In the genomic region with DNA sequence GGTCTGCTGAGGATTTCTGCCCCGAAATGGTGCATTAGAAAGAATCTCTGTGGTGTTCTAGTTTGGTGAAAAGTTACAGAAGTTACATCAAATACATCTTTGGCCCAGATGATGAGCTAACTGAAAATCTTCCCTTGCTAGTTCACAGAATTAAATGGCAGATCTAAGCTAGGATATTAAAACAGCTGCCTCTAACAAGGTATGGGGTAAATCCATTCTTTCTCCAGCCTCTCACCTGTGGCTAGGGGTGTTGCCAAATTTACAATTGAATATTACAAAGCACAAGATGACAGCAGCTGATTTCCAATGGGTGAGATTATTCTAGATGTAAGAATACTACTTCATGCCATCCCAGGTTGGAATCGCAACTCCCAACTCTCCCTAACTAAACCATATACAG, we compare ENCODE assay signal across 7 mouse cellular contexts. TPM values are rescaled to one million over a fixed set of nuclear protein-coding genes. Genes with fewer than 3 reads are reported as not detected.
DNase-seq lines count a peak whose midpoint lies in the region; ATAC-seq and TF ChIP-seq lines count a peak whose summit lies in the region.

A gene (plus strand): TSS at position 301 of the 400 bp plus-strand sequence.

- no peaks in the 10 kb centered on the region for H3K27me3 ChIP-seq in E14TG2a.4 (ENCODE audit: insufficient read depth, low read length)
- H3K27me3 ChIP-seq in forebrain, embryonic 11.5 days (ENCODE audit: control insufficient read depth, insufficient read depth, low read length) = no peaks in the 10 kb centered on the region
- H3K27me3 ChIP-seq in liver, embryonic 11.5 days (replicated peaks; ENCODE audit: control insufficient read depth, insufficient read depth, low read length) = no peaks in the 10 kb centered on the region
- H3K27me3 ChIP-seq in stomach, embryonic 15.5 days (replicated peaks) = no peaks in the 10 kb centered on the region

- H3K9me3 ChIP-seq in E14TG2a.4 (ENCODE audit: low read length) = no peaks in the 10 kb centered on the region
- no peaks in the 10 kb centered on the region for H3K9me3 ChIP-seq in forebrain, embryonic 11.5 days (ENCODE audit: control insufficient read depth, low read length)
- H3K9me3 ChIP-seq in liver, embryonic 11.5 days (ENCODE audit: control insufficient read depth, low read length) = no peaks in the 10 kb centered on the region
- H3K9me3 ChIP-seq in stomach, embryonic 15.5 days = no peaks in the 10 kb centered on the region

- peak within 1 kb of the TSS; percentile 73 for H3K4me2 ChIP-seq in forebrain, embryonic 11.5 days (ENCODE audit: low read depth, low read length, severe bottlenecking)
- H3K4me2 ChIP-seq in liver, embryonic 11.5 days = peak within 1 kb of the TSS; percentile 84
- H3K4me2 ChIP-seq in stomach, embryonic 15.5 days = peak within 1 kb of the TSS; percentile 87

- ATAC-seq in CD4-positive, CD25-positive, alpha-beta regulatory T cell, adult 4 months = no peak
- ATAC-seq in forebrain, embryonic 11.5 days (replicated peaks; ENCODE audit: low FRiP score) = no peak
- ATAC-seq in hematopoietic stem cell, adult 5-6 weeks (replicated peaks in 1 of 2; ENCODE audit: insufficient read depth in 1 of 2, low FRiP score in 2 of 2, low TSS enrichment in 1 of 2, low read depth in 1 of 2, poor library complexity in 2 of 2, severe bottlenecking in 2 of 2) = no peak
- no peak for ATAC-seq in liver, embryonic 11.5 days (replicated peaks; ENCODE audit: low FRiP score)
- ATAC-seq in stomach, embryonic 15.5 days (ENCODE audit: insufficient read depth, low FRiP score, low read depth) = no peak

- H3K4me3 ChIP-seq in E14TG2a.4 (replicated peaks; ENCODE audit: low read length) = peak within 1 kb of the TSS; percentile 95
- H3K4me3 ChIP-seq in forebrain, embryonic 11.5 days (ENCODE audit: low read depth, low read length) = peak within 1 kb of the TSS; percentile 96
- peak within 1 kb of the TSS; percentile 86 for H3K4me3 ChIP-seq in liver, embryonic 11.5 days (ENCODE audit: low read depth, low read length)
- H3K4me3 ChIP-seq in stomach, embryonic 15.5 days (replicated peaks) = peak within 1 kb of the TSS; percentile 96

- 34% methylated on average over 2 of the region's 2 CpGs for WGBS in forebrain, embryonic 11.5 days
- WGBS in liver, embryonic 11.5 days = 46% methylated on average over 2 of the region's 2 CpGs
- 33% methylated on average over 2 of the region's 2 CpGs for WGBS in stomach, embryonic 15.5 days

- no peak for TF ChIP-seq CTCF in E14TG2a.4 (conservative IDR thresholded peaks at IDR 0.05; ENCODE audit: low read length)

- DNase-seq in forebrain, embryonic 11.5 days (ENCODE audit: low spot score) = no peak
- DNase-seq in liver, embryonic 11.5 days (ENCODE audit: low spot score) = no peak
- no peak for DNase-seq in kidney, adult 9 months

- peaks cover 30% of the 10 kb centered on the region for H3K4me1 ChIP-seq in E14TG2a.4 (replicated peaks; ENCODE audit: low read depth, low read length)
- H3K4me1 ChIP-seq in forebrain, embryonic 11.5 days (replicated peaks; ENCODE audit: control insufficient read depth, insufficient read depth, low read length) = peaks cover 2% of the 10 kb centered on the region; the same call in 1 of the 2 replicates
- H3K4me1 ChIP-seq in liver, embryonic 11.5 days (replicated peaks; ENCODE audit: control insufficient read depth, insufficient read depth, low read length) = peaks cover 21% of the 10 kb centered on the region
- 0 out of 2 replicates have a peak, but pooled peaks cover 7% of the 10 kb centered on the region for H3K4me1 ChIP-seq in stomach, embryonic 15.5 days

- H3K27ac ChIP-seq in forebrain, embryonic 11.5 days (ENCODE audit: low read depth, low read length) = peak within 1 kb of the TSS; percentile 99
- H3K27ac ChIP-seq in liver, embryonic 11.5 days (ENCODE audit: low read depth, low read length) = peak within 1 kb of the TSS; percentile 96
- H3K27ac ChIP-seq in stomach, embryonic 15.5 days = peak within 1 kb of the TSS; percentile 97

- peak within 1 kb of the TSS; percentile 99 for H3K9ac ChIP-seq in forebrain, embryonic 11.5 days (ENCODE audit: low read length)
- peak within 1 kb of the TSS; percentile 96 for H3K9ac ChIP-seq in liver, embryonic 11.5 days (ENCODE audit: low read depth, low read length)
- H3K9ac ChIP-seq in stomach, embryonic 15.5 days = peak within 1 kb of the TSS; percentile 97

- H3K36me3 ChIP-seq in E14TG2a.4 (ENCODE audit: insufficient read depth, low read length) = no peaks in the 10 kb centered on the region
- H3K36me3 ChIP-seq in forebrain, embryonic 11.5 days (ENCODE audit: control insufficient read depth, insufficient read depth, low read length) = no peaks in the 10 kb centered on the region
- no peaks in the 10 kb centered on the region for H3K36me3 ChIP-seq in liver, embryonic 11.5 days (ENCODE audit: control insufficient read depth, insufficient read depth, low read length)
- H3K36me3 ChIP-seq in stomach, embryonic 15.5 days = no peaks in the 10 kb centered on the region

RNA-seq across cellular contexts. Expression of the gene that starts here (rescaled TPM):
- polyA plus RNA-seq in CD4-positive, CD25-positive, alpha-beta regulatory T cell, adult 4 months (2017; shearing (Covaris generic)) = 10 to 100 TPM; 52.0 to 74.3 TPM
- polyA plus RNA-seq in forebrain, embryonic 11.5 days (2014; fragmentation: Nextera tagmentation; extraction: Ambion mirVana) = 221 and 234 TPM in 2 replicates
- 159 and 163 TPM in 2 replicates for total RNA-seq in hematopoietic stem cell, adult 5-6 weeks (2017)
- 139 and 141 TPM in 2 replicates for polyA plus RNA-seq in liver, embryonic 11.5 days (2014; fragmentation: Nextera tagmentation; extraction: Ambion mirVana)
- polyA plus RNA-seq in stomach, embryonic 15.5 days (2015; fragmentation: Nextera tagmentation; extraction: Ambion mirVana) = 116 and 117 TPM in 2 replicates
